Mouse (Mus musculus) heart, postnatal 10 days (tissue): Measurements from ENCODE around the gene Dph3. TPM values are rescaled to one million over a fixed set of nuclear protein-coding genes. Genes with fewer than 3 reads are reported as not detected.
"Not testable (repeated sequence)": the region's sequence is repeated elsewhere in the genome, so short reads cannot be mapped to it uniquely, and the experiment has no call there.

Source experiments
- DNase-seq, 2 experiments: peaks; one replicate each; pipeline ENCODE4 v3.0.0; 2021
- intact Hi-C: fragments of 180-260 bp; cut with DNase I; formaldehyde crosslinking; loops from one replicate; pipeline ENCODE4 v1.15.1; 2025
- total RNA-seq, 2 experiments: library from RNA; stranded (reverse); gene quantifications; 2 replicates each; pipeline ENCODE4 v1.2.3; 2021

Gene Dph3
- 10 to 100 TPM; 83.4 to 83.7 TPM for total RNA-seq

DNA sequence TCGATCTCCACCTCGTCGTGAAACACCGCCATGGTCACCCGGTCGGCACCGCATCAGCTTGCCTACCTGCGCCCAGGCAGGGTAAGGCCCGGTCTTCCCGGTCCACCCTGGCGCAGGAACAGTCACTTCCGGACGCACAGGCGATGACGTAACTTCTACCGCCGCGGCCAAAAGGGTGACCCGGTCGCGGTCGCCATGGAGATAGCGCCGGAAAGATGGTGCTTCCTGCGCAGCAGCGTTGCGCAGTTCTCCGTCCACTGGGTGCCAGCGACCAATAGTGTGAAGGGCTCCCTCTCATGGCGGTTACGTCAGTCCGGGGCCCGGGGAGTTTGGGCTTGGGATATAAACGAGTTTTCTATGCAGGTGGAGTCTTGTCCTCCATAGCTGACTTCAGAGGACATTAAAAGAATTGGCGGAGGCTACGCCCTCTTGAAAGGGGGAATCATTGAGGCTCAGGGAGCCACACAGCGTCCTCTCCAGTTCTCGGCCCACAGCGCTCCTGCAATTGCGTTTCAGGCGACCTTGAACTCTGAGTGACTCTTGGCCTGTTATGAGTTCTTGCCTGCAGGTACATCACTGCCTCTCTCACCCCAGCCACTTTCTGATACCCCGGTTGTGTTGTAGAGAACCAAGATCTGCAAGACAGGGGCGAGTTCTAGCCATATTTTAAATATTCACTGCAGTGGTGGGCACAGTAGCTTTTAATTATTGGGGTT lies at the start of gene Dph3:
Gene Dph3, minus strand, starts transcription at position 244 of the 716 bp plus-strand sequence.
- intact Hi-C loops, result no loop called here

DNA sequence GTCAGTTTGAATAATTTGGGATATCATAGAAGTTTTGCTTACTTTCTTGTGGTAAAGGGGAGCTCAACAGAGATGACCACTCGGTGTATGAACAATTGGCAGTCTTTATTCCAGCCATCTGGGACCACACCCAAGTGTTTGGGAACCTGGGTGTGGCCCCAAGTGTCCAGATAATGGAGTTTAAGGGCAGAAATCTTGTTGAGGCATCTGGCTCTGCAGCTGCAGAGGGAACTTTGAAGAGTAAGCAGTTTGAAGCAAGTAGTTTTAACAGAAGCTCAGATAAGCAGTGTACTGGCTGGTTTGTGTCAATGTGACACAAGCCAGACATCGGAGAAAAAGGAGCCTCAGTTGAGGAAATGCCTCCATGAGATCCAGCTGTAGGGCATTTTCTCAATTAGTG lies 48.8 kb upstream of the Dph3 start:
- peak; percentile 15 to 24 for DNase-seq
- intact Hi-C loops, result no loop called here

More for the DNA sequence above, at the start of gene Dph3:
- peak; percentile 100 for DNase-seq

DNA sequence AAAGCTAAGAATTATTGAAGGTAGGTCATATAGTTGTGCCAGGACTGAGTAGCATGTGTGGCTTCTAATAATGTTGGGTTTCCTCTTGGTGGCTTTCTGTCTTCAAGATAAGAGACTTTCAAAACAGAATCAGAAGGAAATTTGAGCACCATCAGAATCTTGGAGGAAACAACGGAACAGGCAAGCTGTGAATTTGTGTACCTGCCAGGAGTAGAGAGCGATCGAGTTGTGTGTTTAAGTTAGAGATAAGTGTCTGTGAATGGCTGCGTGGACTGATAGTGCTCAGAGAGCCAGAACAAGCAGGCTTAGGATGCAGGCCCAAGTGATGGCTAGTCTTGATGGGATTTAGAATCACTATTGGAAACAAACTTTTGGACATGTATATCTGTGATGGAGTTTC lies 46.3 kb upstream of the Dph3 start:
- no peak for DNase-seq

DNA sequence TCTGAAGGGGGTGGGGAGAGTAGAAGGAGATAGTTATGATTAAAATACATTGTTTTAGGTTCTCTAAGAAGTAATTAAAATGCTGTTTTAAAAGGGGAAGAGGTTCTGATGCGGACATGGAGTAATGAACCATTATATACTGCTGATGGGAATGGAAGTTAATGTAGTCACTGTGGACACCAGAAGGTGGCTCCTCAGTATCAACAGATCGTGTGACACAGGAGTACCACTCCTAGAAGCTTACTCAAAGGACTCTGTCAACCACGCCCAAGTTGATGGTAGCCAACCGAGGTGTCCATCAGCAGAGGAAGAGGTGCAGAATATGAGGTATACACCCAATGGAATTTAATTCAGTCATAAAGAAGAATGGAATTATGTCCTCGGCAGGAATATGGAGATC lies 42.9 kb upstream of the Dph3 start:
- intact Hi-C loops, result no loop called here
- DNase-seq, result no peak

More for the DNA sequence above, 46.3 kb upstream of the Dph3 start:
- intact Hi-C loops, result no loop called here

DNA sequence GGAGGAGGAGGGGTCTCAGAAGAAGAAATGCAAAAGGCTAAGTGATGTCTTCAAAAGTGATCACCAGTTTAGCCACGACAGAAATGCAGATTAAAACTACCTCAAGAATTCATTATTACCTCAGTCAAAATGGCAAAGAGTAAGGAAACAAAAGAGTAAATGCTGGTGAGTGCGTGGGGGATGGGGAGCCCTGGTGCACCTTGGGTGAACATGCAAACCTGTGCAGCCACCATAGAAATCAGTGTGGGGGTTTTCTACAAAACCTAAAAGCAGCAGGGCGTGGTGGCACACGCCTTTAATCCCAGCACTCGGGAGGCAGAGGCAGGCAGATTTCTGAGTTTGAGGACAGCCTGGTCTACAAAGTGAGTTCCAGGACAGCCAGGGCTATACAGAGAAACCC lies 39.7 kb upstream of the Dph3 start:
- intact Hi-C loops, DNase-seq: not testable (repeated sequence)

DNA sequence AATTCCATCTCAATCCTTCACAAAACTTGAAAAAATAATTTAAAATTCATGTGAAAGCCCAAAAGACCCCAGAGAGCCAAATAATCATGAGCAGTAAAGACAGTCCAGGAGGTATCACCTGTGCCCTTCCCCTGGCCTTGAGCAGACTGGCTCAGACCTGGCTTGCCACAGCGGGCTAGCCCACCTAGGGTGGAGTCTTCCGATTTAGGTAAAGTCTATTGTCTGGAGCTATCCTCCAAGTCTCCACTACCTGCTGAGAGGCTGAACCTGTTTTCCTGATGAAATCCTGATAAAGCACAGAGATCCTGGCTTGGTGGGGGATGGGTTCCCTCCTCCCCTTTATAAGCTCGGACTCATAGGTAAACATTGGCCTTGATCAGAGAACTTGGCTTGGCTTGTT lies 38.7 kb upstream of the Dph3 start:
- no peak for DNase-seq
- intact Hi-C loops, result no loop called here

DNA sequence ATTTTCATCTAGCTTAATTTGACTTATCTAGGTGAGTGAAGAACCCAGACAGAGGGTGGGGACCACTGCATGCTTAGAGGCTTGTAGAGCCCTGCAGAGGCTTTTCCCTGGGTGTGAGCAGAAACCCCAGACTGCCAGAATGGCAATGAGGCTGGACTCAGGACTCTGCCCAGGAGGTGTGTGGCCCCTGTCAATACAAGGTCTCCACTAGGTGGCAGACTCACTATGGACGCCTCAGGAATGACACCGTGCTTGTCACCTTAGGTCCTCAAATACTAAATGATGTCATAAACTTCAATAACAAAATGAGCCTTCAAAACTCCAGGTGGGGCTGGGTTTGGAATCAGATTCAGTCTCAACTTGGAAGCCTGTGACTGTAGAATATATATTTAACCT lies 36.4 kb upstream of the Dph3 start:
- peak; percentile 39 to 54 for DNase-seq
- intact Hi-C loops, result loop anchor here (2.0 kb wide), 1 partner anchor 71 kb away; no protein-coding TSS in a partner anchor

DNA sequence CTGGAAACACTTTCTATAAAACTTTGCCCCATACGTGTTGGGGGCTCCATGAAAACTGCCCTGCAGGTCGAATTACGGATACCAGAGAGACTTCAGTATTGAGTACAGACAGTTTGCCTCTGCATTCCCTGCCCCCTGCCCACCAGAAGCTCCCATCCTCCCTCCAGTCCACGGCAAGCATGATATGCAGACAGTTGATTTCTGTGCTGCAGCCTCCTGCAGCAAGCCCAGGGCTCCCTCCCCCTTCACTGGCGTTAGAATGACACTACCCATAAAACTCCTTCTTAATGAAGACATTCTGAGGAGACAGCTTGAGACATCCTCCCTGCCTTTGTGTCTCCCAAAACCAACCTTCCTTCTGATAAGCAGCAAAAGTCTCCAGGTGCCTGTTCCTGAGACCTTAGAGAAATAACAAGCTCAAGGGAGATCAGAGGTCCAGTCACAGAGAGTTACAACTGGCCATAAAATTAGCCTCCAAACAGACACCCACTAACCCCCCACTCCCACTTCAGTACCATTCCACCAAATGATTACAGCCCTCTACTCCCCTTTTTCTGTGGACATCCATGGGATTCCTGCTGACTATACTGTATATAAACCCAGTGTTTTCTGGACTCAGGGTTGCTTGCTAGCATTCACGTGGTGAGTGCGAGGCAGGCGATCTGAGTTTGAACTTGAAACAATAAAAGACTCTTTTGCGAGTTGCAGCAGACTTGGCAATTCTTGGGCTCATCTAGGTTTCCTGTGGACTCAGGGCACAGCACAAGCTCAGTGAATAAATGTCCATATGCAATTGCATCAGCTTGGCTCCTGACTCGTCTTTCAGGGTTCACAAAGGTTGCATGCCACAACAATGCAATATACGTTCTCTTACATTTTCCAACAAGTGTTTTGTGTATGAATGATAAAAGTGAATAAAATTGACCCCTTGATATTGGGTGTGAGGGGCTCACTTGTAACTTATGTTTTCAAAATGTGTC lies 35.7 kb upstream of the Dph3 start:
- no peak for DNase-seq
- intact Hi-C loops, result no loop called here

DNA sequence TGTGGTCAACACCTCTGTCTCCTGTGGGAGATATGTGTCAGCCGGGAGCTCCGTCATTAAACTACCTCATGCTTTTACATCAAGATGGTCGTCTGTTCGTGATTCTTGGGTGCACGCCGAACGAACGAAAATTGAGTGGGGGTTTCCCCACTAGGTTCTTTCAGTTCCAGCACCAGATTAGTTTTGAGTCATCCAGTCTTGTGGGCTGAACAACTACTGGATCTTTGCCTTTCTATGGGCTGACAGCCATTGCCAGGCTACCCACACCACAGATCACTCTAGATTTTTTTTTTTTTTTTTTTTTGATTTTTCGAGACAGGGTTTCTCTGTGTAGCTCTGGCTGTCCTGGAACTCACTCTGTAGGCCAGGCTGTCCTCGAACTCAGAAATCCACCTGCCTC lies 26.6 kb upstream of the Dph3 start:
- intact Hi-C loops, DNase-seq: not testable (repeated sequence)

DNA sequence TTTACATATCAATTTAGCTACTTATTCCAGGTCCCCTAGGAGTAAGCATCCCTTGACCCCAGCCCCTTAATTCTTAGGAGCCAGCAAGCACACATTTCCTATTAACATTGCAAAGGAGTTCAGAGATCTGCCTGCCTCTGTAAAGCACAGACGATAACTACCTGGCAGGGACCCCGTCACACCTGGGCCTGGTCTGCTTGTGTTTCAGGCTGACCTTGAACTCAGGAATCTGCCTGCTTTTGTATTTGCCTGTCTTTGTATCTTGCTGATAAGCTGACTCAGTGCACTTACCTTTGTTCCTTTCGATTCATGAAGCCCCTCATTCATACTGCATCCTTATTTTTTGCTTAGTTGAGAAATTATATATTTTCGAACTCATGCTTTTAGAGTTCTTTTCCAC lies 21.4 kb upstream of the Dph3 start:
- DNase-seq, result no peak
- intact Hi-C loops, result no loop called here

DNA sequence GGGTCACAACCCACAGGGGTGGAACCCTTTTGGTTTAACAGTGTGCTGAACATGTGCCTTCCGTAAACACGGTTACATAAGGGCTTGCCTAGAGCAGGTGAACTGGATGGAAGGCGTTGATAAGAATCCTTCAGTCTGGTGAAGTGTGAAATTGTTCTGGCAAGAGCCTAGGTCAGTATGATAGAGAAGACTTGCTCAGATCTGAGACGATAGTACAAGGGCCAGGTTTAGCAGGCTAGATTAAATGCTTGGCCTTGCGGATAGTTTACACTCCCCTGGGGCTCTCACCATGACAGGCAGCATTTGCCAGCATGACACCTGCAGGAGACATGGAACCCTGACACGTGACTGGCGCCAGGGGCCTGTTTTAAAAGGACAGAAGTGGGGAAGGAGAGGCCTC lies 20.1 kb upstream of the Dph3 start:
- intact Hi-C loops, result no loop called here
- DNase-seq, result no peak

DNA sequence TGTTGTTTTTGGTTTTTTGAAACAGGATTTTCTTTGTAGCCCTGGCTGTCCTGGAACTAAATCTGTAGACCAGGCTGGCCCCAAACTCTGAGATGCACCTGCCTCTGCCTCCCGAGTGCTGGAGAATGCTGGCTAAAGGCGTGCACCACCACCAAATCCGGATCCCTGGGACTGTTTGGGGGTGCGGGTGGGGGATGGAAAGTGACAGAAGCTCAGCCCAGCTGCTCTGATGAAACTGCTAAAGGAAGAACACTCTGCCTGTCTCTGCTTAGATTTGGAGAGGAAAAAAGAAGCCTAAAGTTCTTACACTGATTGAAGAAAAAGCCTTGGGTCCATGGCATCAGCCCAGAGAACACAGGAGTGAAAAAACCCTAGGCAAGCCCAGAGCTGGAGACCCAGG lies 18.0 kb upstream of the Dph3 start:
- DNase-seq, result no peak

DNA sequence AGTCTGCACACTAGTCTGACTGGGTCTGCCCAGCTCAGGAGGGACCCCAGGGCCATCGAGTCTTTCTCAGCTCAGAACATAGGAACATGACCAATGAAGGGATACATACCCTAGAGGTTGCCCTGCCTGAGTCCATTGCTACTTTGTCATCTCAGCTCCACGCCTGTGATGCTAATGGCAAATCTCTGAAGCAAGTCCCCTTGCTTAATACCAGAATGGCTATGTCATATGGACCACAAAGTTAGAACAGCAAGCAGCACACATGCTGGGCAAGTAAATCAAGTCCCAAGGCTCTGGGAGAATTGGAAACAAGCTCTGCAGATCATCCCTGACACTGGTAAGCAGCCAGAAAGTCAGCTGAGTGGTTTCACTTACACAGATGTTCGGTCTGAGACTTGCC lies 13.4 kb upstream of the Dph3 start:
- intact Hi-C loops, result no loop called here

More for the DNA sequence above, 18.0 kb upstream of the Dph3 start:
- intact Hi-C loops, result no loop called here

DNA sequence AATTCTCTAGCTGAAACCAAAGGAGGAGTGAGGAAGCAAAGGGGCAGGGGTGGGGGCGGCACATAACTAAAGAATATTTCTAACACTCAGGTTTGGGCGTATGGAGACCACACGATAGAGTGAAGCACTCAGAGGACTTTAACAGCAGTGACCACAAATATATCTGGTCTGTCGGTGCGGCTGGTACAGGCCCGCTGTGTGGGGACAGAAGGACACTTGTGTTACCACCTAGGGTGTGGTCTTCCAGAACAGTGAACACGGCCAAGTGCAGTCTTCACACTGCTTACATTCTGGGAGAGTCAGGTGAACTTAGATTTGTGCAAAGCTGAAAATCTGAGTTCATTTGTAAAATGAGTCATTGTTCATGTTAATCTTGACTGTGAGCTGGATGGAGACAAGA lies 12.2 kb upstream of the Dph3 start:
- no peak for DNase-seq
- intact Hi-C loops, result no loop called here

More for the DNA sequence above, 13.4 kb upstream of the Dph3 start:
- DNase-seq, result peak in 1 of 2 experiments; percentile 32

DNA sequence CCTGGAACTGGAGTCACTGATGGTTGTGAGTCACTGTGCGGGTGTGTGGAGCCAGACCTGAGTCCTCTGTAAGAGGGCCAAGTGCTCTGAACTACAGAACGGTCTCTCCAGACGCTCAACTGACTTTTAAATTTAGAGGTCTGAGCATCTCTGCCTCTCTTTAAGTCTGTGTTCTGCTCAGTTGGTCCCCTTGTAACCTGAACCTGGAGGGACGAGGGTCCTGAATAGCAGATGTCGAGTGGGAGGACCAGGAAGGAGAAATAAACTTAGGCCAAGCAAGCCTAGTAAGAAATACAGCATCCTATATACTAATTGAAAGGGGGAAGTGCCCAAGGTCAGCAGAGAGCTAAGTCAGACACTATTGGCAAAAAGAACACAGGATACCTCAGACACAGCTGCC lies 11.2 kb upstream of the Dph3 start:
- DNase-seq, result no peak
- intact Hi-C loops, result no loop called here

DNA sequence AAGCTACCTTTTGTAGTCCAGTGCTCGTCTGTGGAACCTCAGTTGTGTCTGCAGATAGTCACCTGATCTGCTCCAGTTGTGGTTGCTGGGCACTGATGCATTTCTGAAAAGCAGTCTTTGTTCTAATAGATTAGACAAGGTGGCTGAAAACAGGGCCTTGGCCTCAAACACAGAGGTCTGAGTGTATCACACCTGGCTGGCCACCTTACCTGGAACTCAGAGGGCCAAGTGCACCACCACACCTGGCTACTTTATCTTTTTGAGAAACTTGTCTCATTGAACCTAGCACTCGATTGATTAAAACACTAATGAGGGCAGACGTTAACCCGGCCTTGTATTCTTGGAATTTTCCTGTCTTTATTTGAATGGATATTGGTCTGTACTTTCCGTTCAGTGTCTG lies 10.1 kb upstream of the Dph3 start:
- intact Hi-C loops, result no loop called here
- no peak for DNase-seq

DNA sequence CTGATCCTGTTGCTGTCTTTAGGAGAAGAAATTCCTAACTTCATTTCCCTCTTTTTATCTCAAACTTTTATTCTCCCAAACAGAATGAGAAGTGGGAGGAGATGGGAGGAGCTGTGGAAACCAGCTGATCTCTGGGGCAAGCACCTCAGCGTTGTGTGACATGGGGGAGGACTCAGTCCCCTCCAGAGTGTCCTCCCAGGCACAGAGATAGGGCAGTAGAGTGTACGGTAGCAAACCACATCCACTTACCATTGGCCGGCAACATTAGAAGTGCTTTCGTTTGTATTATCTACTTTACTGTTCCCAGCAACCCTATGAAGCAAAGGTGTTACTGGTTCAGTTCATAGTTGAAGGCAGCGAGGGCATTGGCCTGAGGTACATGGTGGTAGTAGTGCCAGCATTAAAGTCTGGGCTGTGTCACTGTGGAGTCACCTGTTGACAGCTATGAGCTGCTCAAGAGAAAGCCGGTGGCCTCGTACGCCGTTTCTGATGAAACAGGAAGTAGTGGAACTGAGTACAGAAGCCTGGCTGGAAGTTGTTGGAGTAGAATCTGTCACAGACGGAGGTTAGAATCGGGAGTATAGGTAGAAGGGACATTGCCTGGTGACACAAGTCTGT lies 8.1 kb upstream of the Dph3 start:
- DNase-seq, result peak; percentile 71 to 74
- intact Hi-C loops, result no loop called here

DNA sequence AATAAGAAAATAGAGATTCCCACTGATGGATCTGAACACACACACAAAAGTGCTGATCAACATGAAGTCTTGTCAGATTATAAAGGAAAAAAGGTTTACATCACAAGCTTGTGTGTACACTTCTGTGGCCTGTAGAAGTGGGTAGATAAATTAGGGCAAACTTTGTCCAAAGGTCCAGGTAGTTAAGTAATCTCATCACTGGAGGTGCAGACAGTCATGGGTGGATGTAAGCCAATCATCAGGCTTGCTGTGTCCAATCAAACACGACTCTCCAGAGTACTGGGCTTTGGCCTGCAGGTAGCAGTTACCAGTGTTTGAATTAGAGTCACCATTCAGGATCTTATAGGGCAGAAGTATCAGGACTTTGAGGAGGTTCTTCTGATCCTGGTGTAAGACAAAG lies 7.5 kb upstream of the Dph3 start:
- intact Hi-C loops, result no loop called here

DNA sequence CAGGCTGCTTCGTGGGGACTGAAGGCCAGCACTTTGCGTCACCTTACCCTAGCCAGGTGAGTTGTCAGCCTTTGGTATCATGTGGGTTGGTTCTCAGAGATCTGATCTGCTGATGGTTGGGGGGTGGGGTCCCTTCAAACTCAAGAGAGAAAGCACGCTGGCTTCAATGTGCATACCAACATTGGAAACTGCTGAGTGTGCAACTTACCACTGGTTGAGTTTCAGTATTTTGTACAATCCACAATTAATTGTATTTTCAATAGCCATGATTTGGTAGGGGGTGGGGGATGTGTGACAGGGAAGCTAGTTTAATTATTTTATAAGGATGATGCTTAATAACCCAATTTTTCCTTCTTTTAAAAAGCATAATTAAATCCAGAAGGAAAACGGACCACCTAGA lies 6.2 kb upstream of the Dph3 start:
- DNase-seq, result no peak
- intact Hi-C loops, result no loop called here

More for the DNA sequence above, 7.5 kb upstream of the Dph3 start:
- no peak for DNase-seq

DNA sequence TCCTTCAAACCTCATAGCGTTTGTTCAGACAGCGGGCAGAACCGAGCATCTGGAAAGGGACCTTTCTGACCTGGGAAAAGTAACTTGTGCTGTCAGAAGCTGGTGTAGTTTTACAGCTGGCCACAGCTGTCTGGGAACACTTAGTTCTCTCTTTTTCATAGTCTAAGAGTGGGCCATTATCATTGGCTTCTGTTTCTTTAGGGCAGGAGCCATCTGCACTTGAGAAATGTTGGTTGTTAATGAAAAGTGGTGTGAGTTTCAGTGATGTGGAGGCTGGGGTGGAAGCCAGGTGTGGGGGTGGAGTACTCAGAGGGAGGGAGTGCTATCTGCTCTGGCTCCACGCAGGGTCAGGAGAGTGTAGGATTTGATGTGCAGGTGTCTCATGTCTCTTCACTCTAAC lies 5.6 kb upstream of the Dph3 start:
- intact Hi-C loops, result no loop called here
- DNase-seq, result peak; percentile 44 to 56

DNA sequence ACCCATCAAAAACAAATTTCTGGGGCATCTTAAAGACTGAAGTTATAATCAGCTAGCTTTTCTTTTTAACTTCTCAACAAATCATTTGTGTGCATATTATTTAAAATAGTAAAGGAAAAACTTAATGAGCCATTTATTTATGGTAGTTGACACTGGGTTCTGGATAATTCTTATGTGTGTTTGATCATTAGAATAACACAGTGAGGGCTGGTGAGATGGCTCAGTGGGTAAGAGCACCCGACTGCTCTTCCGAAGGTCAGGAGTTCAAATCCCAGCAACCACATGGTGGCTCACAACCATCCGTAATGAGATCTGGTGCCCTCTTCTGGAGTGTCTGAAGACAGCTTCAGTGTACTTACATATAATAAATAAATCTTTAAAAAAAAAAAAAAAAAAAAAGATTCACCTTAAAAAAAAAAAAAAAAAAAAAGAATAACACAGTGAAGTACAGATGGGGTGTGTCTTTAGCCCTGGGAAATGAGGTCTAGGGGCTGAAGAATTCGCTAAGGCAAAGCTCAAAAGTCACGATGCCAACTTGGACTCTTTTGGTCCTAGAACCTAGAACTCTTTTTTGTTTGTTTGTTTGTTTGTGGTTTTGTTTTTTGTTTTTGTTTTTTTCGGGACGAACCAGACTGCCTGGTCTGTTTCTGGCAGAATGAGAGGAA lies 2.2 kb upstream of the Dph3 start:
- DNase-seq, intact Hi-C loops: not testable (repeated sequence)
